Mouse (Mus musculus) stomach, postnatal 0 days (tissue): ENCODE data around the gene Sav1. TPM values are rescaled to one million over a fixed set of nuclear protein-coding genes. Genes with fewer than 3 reads are reported as not detected.
A peak's percentile ranks its signal among the peaks of the same experiment; 100 is the strongest.

Experiments
- ATAC-seq: fragments of 200-750 bp; cut with Nextera tagmentation; 2 replicates; pipeline ENCODE4 v1.8.0; 2017; ENCODE audit not compliant: low FRiP score, low TSS enrichment
- DNase-seq: peaks from one replicate; pipeline ENCODE4 v3.0.0-alpha.2; 2016; ENCODE audit warnings: low spot score
- H3K27ac ChIP-seq: fragments of 300-500 bp; sonication (generic); replicated peaks from 2 replicates; pipeline ENCODE4 v1.5.1; 2014; ENCODE audit warnings: mild to moderate bottlenecking, control low read depth
- H3K27me3 ChIP-seq: fragments of 300-500 bp; sonication (generic); 2 replicates; pipeline ENCODE4 v1.6.1; 2014; ENCODE audit warnings: low read length; ENCODE audit not compliant: control insufficient read depth, insufficient read depth
- H3K36me3 ChIP-seq: fragments of 300-500 bp; sonication (generic); 2 replicates; pipeline ENCODE4 v1.6.1; 2014; ENCODE audit warnings: low read length, mixed read lengths; ENCODE audit not compliant: control insufficient read depth, insufficient read depth
- H3K4me1 ChIP-seq: fragments of 300-500 bp; sonication (generic); replicated peaks from 2 replicates; pipeline ENCODE4 v1.6.1; 2014; ENCODE audit warnings: antibody characterized with exemption; ENCODE audit not compliant: control insufficient read depth, insufficient read depth
- H3K4me2 ChIP-seq: fragments of 300-500 bp; sonication (generic); replicated peaks from 2 replicates; pipeline ENCODE4 v1.6.1; 2014; ENCODE audit warnings: low read depth, mild to moderate bottlenecking, control low read depth, moderate library complexity
- H3K4me3 ChIP-seq: fragments of 300-500 bp; sonication (generic); 2 replicates; pipeline ENCODE4 v1.5.1; 2014; ENCODE audit warnings: low read depth, low read length, control low read depth
- H3K9ac ChIP-seq: fragments of 300-500 bp; sonication (generic); 2 replicates; pipeline ENCODE4 v1.6.1; 2014; ENCODE audit warnings: mild to moderate bottlenecking, low read length, control low read depth, mixed read lengths
- H3K9me3 ChIP-seq: fragments of 300-500 bp; sonication (generic); 2 replicates; pipeline ENCODE4 v1.6.1; 2016; ENCODE audit warnings: low read length; ENCODE audit not compliant: control insufficient read depth
- CTCF ChIP-seq: IDR thresholded peaks from 2 replicates; pipeline ENCODE4 v1.5.1; 2016; ENCODE audit warnings: antibody characterized with exemption, low read depth, mild to moderate bottlenecking, moderate library complexity
- EP300 ChIP-seq: optimal IDR thresholded peaks from 2 replicates; pipeline ENCODE3; 2016; ENCODE audit warnings: antibody characterized with exemption
- WGBS: fragments of 180-500 bp; shearing (Covaris S2); extraction: QIAGEN DNeasy Blood & Tissue Kit; methylation state at CpG from one replicate; pipeline ENCODE4 v1.1.7; 2014; 5-methylcytosine and 5-hydroxymethylcytosine counted together
- polyA plus RNA-seq: library from polyadenylated mRNA; unstranded; fragments of >200 nt; fragmentation: Nextera tagmentation; extraction: Ambion mirVana; gene quantifications from 2 replicates; pipeline ENCODE4 v1.2.1, GENCODE M21; 2015

Gene Sav1
- polyA plus RNA-seq, 1 experiment from 2014 or later: 4.2 TPM

DNA sequence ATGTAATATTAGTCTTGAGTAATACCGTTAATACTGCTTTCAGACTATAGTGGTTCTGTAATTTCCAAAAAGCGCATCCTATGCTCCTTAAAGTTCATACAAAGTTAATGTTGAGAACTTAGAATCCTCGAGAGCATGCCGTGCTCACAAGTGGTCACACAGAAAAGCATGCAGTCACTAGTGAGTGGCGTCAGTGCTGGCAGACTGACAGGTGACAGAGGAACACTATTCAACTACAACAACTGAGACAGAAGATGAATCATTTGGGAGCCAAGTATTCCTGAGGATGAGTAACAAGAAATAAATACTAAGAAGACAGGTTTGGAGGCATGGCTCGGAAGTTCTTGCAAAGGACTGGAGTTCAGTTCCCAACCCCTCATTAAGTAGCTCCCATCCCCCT lies 19.7 kb downstream of the Sav1 start:
- no peak for DNase-seq
- 89% methylated on average over 6 of the region's 6 CpGs for WGBS
- Histone ChIP-seq H3K27me3 (no peaks in the 10 kb centered on the region), H3K4me3 (no peak overlapping the region), H3K9me3 (no peaks in the 10 kb centered on the region), H3K27ac (no peak overlapping the region), H3K4me2 (no peak overlapping the region), H3K4me1 (no peaks in the 10 kb centered on the region), H3K36me3 (peaks cover 14% of the 10 kb centered on the region; the same call in 1 of the 2 replicates), H3K9ac (no peak overlapping the region)
- TF ChIP-seq CTCF: no peak
- no peak for ATAC-seq

DNA sequence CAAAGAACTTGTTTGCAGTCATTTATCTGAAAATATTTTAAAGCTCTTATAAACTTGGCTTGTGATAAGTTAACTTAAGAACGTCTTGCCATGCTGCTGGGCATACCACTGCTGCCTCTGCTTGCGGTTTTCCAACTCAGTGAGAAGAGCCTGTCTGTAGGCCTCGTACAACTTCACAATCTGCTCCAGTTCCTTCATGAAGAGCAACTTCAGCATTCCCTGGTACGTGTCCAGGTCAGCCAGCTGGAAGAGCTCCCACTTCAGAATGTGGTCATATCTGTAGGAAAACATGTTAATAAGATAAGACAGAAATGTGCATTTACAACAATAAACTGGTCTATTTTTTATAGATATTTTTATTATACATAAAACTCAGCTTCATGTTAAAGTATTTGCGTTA lies 20.7 kb downstream of the Sav1 start:
- Histone ChIP-seq H3K27ac (no peak overlapping the region), H3K36me3 (0 out of 2 replicates have a peak, but pooled peaks cover 9% of the 10 kb centered on the region), H3K9me3 (no peaks in the 10 kb centered on the region), H3K9ac (no peak overlapping the region), H3K27me3 (no peaks in the 10 kb centered on the region), H3K4me2 (no peak overlapping the region), H3K4me1 (no peaks in the 10 kb centered on the region), H3K4me3 (no peak overlapping the region)
- DNase-seq (no peak), ATAC-seq (no peak)
- 64% methylated on average over 5 of the region's 5 CpGs for WGBS
- TF ChIP-seq EP300 (no peak), CTCF (no peak)

- no peak for TF ChIP-seq CTCF
- TF ChIP-seq EP300: no peak
- Histone ChIP-seq H3K4me1 (no peaks in the 10 kb centered on the region), H3K4me3 (no peak overlapping the region), H3K27me3 (no peaks in the 10 kb centered on the region), H3K9me3 (no peaks in the 10 kb centered on the region), H3K9ac (no peak overlapping the region), H3K36me3 (0 out of 2 replicates have a peak, but pooled peaks cover 8% of the 10 kb centered on the region), H3K27ac (no peak overlapping the region), H3K4me2 (no peak overlapping the region)
- ATAC-seq: no peak
- 77% methylated on average over 3 of the region's 3 CpGs for WGBS
- no peak for DNase-seq
Observed at GRCm38 (mm10) chr12:69965644-69966043, 21.2 kb downstream of the Sav1 start.

GRCm38 (mm10) chr12:69963141-69963540 lies 23.7 kb downstream of the Sav1 start:
- Histone ChIP-seq H3K27me3 (no peaks in the 10 kb centered on the region), H3K36me3 (0 out of 2 replicates have a peak, but pooled peaks cover 8% of the 10 kb centered on the region), H3K9me3 (no peaks in the 10 kb centered on the region), H3K4me3 (no peak overlapping the region), H3K9ac (no peak overlapping the region), H3K27ac (no peak overlapping the region), H3K4me1 (no peaks in the 10 kb centered on the region), H3K4me2 (no peak overlapping the region)
- WGBS: 78% methylated on average over 6 of the region's 6 CpGs
- ATAC-seq: no peak
- DNase-seq: no peak
- TF ChIP-seq EP300 (no peak), CTCF (no peak)

GRCm38 (mm10) chr12:69962468-69962867 lies 24.3 kb downstream of the Sav1 start:
- no peak overlapping the region for H3K4me2 ChIP-seq
- no peaks in the 10 kb centered on the region for H3K9me3 ChIP-seq
- ATAC-seq (peak; percentile 60), DNase-seq (peak; percentile 64)
- 0 out of 2 replicates have a peak, but pooled peaks cover 8% of the 10 kb centered on the region for H3K36me3 ChIP-seq
- no peak for TF ChIP-seq EP300
- peak; percentile 82 for TF ChIP-seq CTCF
- no peak overlapping the region for H3K27ac ChIP-seq
- 48% methylated on average over 4 of the region's 4 CpGs for WGBS
- H3K27me3 ChIP-seq: no peaks in the 10 kb centered on the region
- H3K9ac ChIP-seq: no peak overlapping the region
- H3K4me1 ChIP-seq: no peaks in the 10 kb centered on the region
- H3K4me3 ChIP-seq: no peak overlapping the region

- H3K4me2 ChIP-seq: no peak overlapping the region
- TF ChIP-seq CTCF (no peak), EP300 (no peak)
- H3K4me3 ChIP-seq: no peak overlapping the region
- 68% methylated on average over 2 of the region's 2 CpGs for WGBS
- H3K4me1 ChIP-seq: no peaks in the 10 kb centered on the region
- H3K27ac ChIP-seq: no peak overlapping the region
- DNase-seq: no peak
- H3K9ac ChIP-seq: no peak overlapping the region
- ATAC-seq: no peak
- H3K27me3 ChIP-seq: no peaks in the 10 kb centered on the region
- H3K36me3 ChIP-seq: peaks cover 3% of the 10 kb centered on the region; the same call in 1 of the 2 replicates
- H3K9me3 ChIP-seq: no peaks in the 10 kb centered on the region
Observed at GRCm38 (mm10) chr12:69957378-69957777, 29.4 kb downstream of the Sav1 start.
